Mouse (Mus musculus): Measurements from ENCODE around the gene Runx3.

Gene Runx3

GRCm38 (mm10) chr4:135220641-135221040, 100.2 kb downstream of the Runx3 start:
- no peak for DNase-seq (ENCODE audit: low spot score in 2 of 2)

- no peak for DNase-seq (ENCODE audit: low spot score in 2 of 2)
These were observed 101.4 kb downstream of the Runx3 start for GRCm38 (mm10) chr4:135221632-135222407.

- DNase-seq (ENCODE audit: low spot score in 2 of 2), result no peak
These were observed 103.4 kb downstream of the Runx3 start for GRCm38 (mm10) chr4:135223808-135224207.

- DNase-seq (ENCODE audit: low spot score in 2 of 2), result no peak
These were observed 105.7 kb downstream of the Runx3 start for GRCm38 (mm10) chr4:135226008-135226667.
